In genomic region chr14:118718576-118718975, GRCm38 (mm10) we compare ENCODE assay signal across 15 mouse cellular contexts. TPM values are rescaled to one million over a fixed set of nuclear protein-coding genes. Genes with fewer than 3 reads are reported as not detected.
A peak's percentile ranks its signal among the peaks of the same experiment; 100 is the strongest.
DNase-seq lines count a peak whose midpoint lies in the region; ATAC-seq and TF ChIP-seq lines count a peak whose summit lies in the region.
"Had no signal": no experiment of that assay in that cellular context is flagged by ENCODE, and none has a peak within 500 bp of the region (broad histone marks: within the 10 kb centered on the region; RNA-seq: fewer than 3 reads in every experiment).

No protein-coding gene starts in this region.

- H3K4me3 ChIP-seq in heart, embryonic 16.5 days (ENCODE audit: low read length), result no peak overlapping the region
- no peak overlapping the region for H3K4me3 ChIP-seq in kidney, adult 2 months (ENCODE audit: insufficient read depth, low read depth, low read length)
- no peak overlapping the region for H3K4me3 ChIP-seq in neural tube, embryonic 15.5 days (replicated peaks)
- H3K4me3 ChIP-seq: hindbrain, embryonic 15.5 days; limb, embryonic 13.5 days; lung, embryonic 15.5 days; neural tube, embryonic 13.5 days had no signal

- no peak for TF ChIP-seq POLR2A in kidney, adult 2 months (IDR thresholded peaks at IDR 0.05; ENCODE audit: low read depth, low read length)

- no peaks in the 10 kb centered on the region for H3K9me3 ChIP-seq in heart, embryonic 16.5 days (replicated peaks; ENCODE audit: control insufficient read depth, low read length)
- no peaks in the 10 kb centered on the region for H3K9me3 ChIP-seq in neural tube, embryonic 15.5 days (replicated peaks)
- H3K9me3 ChIP-seq: hindbrain, embryonic 15.5 days; limb, embryonic 13.5 days; lung, embryonic 15.5 days; neural tube, embryonic 13.5 days had no signal

- H3K36me3 ChIP-seq in heart, embryonic 16.5 days (ENCODE audit: control insufficient read depth, insufficient read depth), result no peaks in the 10 kb centered on the region
- no peaks in the 10 kb centered on the region for H3K36me3 ChIP-seq in kidney, adult 2 months (ENCODE audit: control insufficient read depth, insufficient read depth, low read length)
- H3K36me3 ChIP-seq in neural tube, embryonic 15.5 days, result no peaks in the 10 kb centered on the region
- H3K36me3 ChIP-seq: hindbrain, embryonic 15.5 days; limb, embryonic 13.5 days; lung, embryonic 15.5 days; neural tube, embryonic 13.5 days had no signal

- no peak overlapping the region for H3K9ac ChIP-seq in heart, embryonic 16.5 days (ENCODE audit: low read length)
- no peak overlapping the region for H3K9ac ChIP-seq in neural tube, embryonic 15.5 days (replicated peaks)
- H3K9ac ChIP-seq: hindbrain, embryonic 15.5 days; limb, embryonic 13.5 days; lung, embryonic 15.5 days; neural tube, embryonic 13.5 days had no signal

- H3K4me2 ChIP-seq in heart, embryonic 16.5 days (ENCODE audit: low read depth, low read length), result no peak overlapping the region
- H3K4me2 ChIP-seq in neural tube, embryonic 15.5 days, result no peak overlapping the region
- H3K4me2 ChIP-seq: hindbrain, embryonic 15.5 days; limb, embryonic 13.5 days; lung, embryonic 15.5 days; neural tube, embryonic 13.5 days had no signal

- WGBS in heart, embryonic 16.5 days, result 66% methylated on average over 7 of the region's 7 CpGs
- 24% methylated on average over 7 of the region's 7 CpGs for WGBS in kidney, adult 2 months
- WGBS in neural tube, embryonic 15.5 days, result 85% methylated on average over 7 of the region's 7 CpGs

- H3K27me3 ChIP-seq in heart, embryonic 16.5 days (ENCODE audit: control insufficient read depth, insufficient read depth, low read length), result no peaks in the 10 kb centered on the region
- H3K27me3 ChIP-seq in kidney, adult 2 months (replicated peaks; ENCODE audit: control insufficient read depth, insufficient read depth, low read length), result no peaks in the 10 kb centered on the region
- H3K27me3 ChIP-seq in neural tube, embryonic 15.5 days (replicated peaks), result no peaks in the 10 kb centered on the region

- no peak for TF ChIP-seq CTCF in kidney, adult 2 months (conservative IDR thresholded peaks at IDR 0.05; ENCODE audit: insufficient read depth, insufficient read length, low read depth, low read length)

- DNase-seq in lung, postnatal 10 days, result peak; percentile 32
- no peak for DNase-seq in lung, postnatal 14 days
- DNase-seq in kidney, adult 2 months, result peak; percentile 84
- DNase-seq in kidney, postnatal 4 days, result peak; percentile 25 to 50
- no peak for DNase-seq in layer of hippocampus, adult 11-12 months (ENCODE audit: low spot score)
- DNase-seq: adrenal gland, adult 2 months; cerebellum, postnatal 10 days; thymus, adult 2 months had no signal

- no peak overlapping the region for H3K27ac ChIP-seq in heart, embryonic 16.5 days (ENCODE audit: low read length)
- peak overlapping the region; percentile 81 for H3K27ac ChIP-seq in kidney, adult 2 months (ENCODE audit: insufficient read depth, low read depth, low read length)
- no peak overlapping the region for H3K27ac ChIP-seq in neural tube, embryonic 15.5 days (replicated peaks)
- H3K27ac ChIP-seq: hindbrain, embryonic 15.5 days; limb, embryonic 13.5 days; lung, embryonic 15.5 days; neural tube, embryonic 13.5 days had no signal

- peaks cover 15% of the 10 kb centered on the region for H3K4me1 ChIP-seq in heart, embryonic 16.5 days (ENCODE audit: control insufficient read depth, insufficient read depth, low read length)
- H3K4me1 ChIP-seq in kidney, adult 2 months (ENCODE audit: control insufficient read depth, insufficient read depth, low read length), result peaks cover 19% of the 10 kb centered on the region
- H3K4me1 ChIP-seq in neural tube, embryonic 15.5 days, result peaks cover 5% of the 10 kb centered on the region

- ATAC-seq in heart, embryonic 16.5 days (replicated peaks; ENCODE audit: extremely low read depth, insufficient read depth, low FRiP score), result 0 out of 2 replicates have a peak, but pooled peaks have one; percentile 38
- ATAC-seq in neural tube, embryonic 15.5 days (ENCODE audit: low FRiP score), result no peak
- ATAC-seq: midbrain, embryonic 16.5 days had no signal

RNA-seq across cellular contexts. Expression of gene Abcc4, which starts 12.6 kb away (rescaled TPM):
- 1.6 and 2.2 TPM in 2 replicates for polyA plus RNA-seq in heart, embryonic 16.5 days (2015; fragmentation: Nextera tagmentation; extraction: Ambion mirVana)
- 30.8 and 31.3 TPM in 2 replicates for polyA plus RNA-seq in kidney, adult 2 months (2012; rRNA removed)
- 3.1 and 3.2 TPM in 2 replicates for polyA plus RNA-seq in neural tube, embryonic 15.5 days (2015; fragmentation: Nextera tagmentation; extraction: Ambion mirVana)

Comparison
In these comparisons a context has a peak if more than half of its experiments do, and no peak if none do; other contexts are left out.
1. DNase-seq: peak in lung, postnatal 10 days (single experiment), kidney, adult 2 months (single experiment) and kidney, postnatal 4 days (2 of 2); none in lung, postnatal 14 days (single experiment) and layer of hippocampus, adult 11-12 months (single experiment).